Mouse (Mus musculus): ENCODE measurements at regions not wholly inside any gene's neighbourhood (a gene's known extent, or its start where the extent isn't known, plus 50 kb on each side); places are given as distances from the start of the nearest gene placed in this dataset.

- Histone ChIP-seq H3K27me3 (replicated peaks; ENCODE audit: control insufficient read depth, insufficient read depth, low read length) (no peaks in the 10 kb centered on the region), H3K4me3 (ENCODE audit: low read depth, low read length) (no peak overlapping the region), H3K4me1 (replicated peaks; ENCODE audit: control insufficient read depth, insufficient read depth, low read length) (no peaks in the 10 kb centered on the region), H3K36me3 (ENCODE audit: control insufficient read depth, insufficient read depth, low read length) (no peaks in the 10 kb centered on the region), H3K4me2 (ENCODE audit: low read length) (no peak overlapping the region), H3K9ac (ENCODE audit: low read length) (no peak overlapping the region), H3K27ac (ENCODE audit: low read depth) (no peak overlapping the region), H3K9me3 (ENCODE audit: control insufficient read depth, low read length) (peaks cover 5% of the 10 kb centered on the region; the same call in 1 of the 2 replicates)
- ATAC-seq (replicated peaks; ENCODE audit: low FRiP score, low TSS enrichment, low read depth), result no peak
- WGBS, result 78% methylated on average over 8 of the region's 8 CpGs
- DNase-seq (ENCODE audit: low spot score), result no peak
Measured at GRCm38 (mm10) chr9:61186541-61187420, 185.4 kb upstream of the Tle3 start.

- no peaks in the 10 kb centered on the region for H3K4me1 ChIP-seq (replicated peaks; ENCODE audit: control insufficient read depth, insufficient read depth, low read length)
- no peak overlapping the region for H3K9ac ChIP-seq (ENCODE audit: low read length)
- H3K27me3 ChIP-seq (replicated peaks; ENCODE audit: control insufficient read depth, insufficient read depth, low read length), result no peaks in the 10 kb centered on the region
- peaks cover 5% of the 10 kb centered on the region; the same call in 1 of the 2 replicates for H3K9me3 ChIP-seq (ENCODE audit: control insufficient read depth, low read length)
- WGBS, result 75% methylated on average over 3 of the region's 3 CpGs
- no peak for DNase-seq (ENCODE audit: low spot score)
- H3K36me3 ChIP-seq (ENCODE audit: control insufficient read depth, insufficient read depth, low read length), result no peaks in the 10 kb centered on the region
- H3K4me2 ChIP-seq (ENCODE audit: low read length), result no peak overlapping the region
- no peak overlapping the region for H3K27ac ChIP-seq (ENCODE audit: low read depth)
- no peak overlapping the region for H3K4me3 ChIP-seq (ENCODE audit: low read depth, low read length)
- ATAC-seq (replicated peaks; ENCODE audit: low FRiP score, low TSS enrichment, low read depth), result no peak
Measured at GRCm38 (mm10) chr9:61187713-61188399, 184.3 kb upstream of the Tle3 start.

- WGBS, result 88% methylated on average over 8 of the region's 8 CpGs
- H3K27me3 ChIP-seq (replicated peaks; ENCODE audit: control insufficient read depth, insufficient read depth, low read length), result no peaks in the 10 kb centered on the region
- DNase-seq (ENCODE audit: low spot score), result no peak
- H3K27ac ChIP-seq (ENCODE audit: low read depth), result no peak overlapping the region
- peaks cover 5% of the 10 kb centered on the region; the same call in 1 of the 2 replicates for H3K9me3 ChIP-seq (ENCODE audit: control insufficient read depth, low read length)
- H3K4me3 ChIP-seq (ENCODE audit: low read depth, low read length), result no peak overlapping the region
- no peaks in the 10 kb centered on the region for H3K36me3 ChIP-seq (ENCODE audit: control insufficient read depth, insufficient read depth, low read length)
- H3K4me1 ChIP-seq (replicated peaks; ENCODE audit: control insufficient read depth, insufficient read depth, low read length), result no peaks in the 10 kb centered on the region
- no peak overlapping the region for H3K4me2 ChIP-seq (ENCODE audit: low read length)
- H3K9ac ChIP-seq (ENCODE audit: low read length), result no peak overlapping the region
- no peak for ATAC-seq (replicated peaks; ENCODE audit: low FRiP score, low TSS enrichment, low read depth)
Measured at GRCm38 (mm10) chr9:61189295-61189694, 182.9 kb upstream of the Tle3 start.

- H3K27me3 ChIP-seq (replicated peaks; ENCODE audit: control insufficient read depth, insufficient read depth, low read length), result no peaks in the 10 kb centered on the region
- no peak overlapping the region for H3K4me3 ChIP-seq (ENCODE audit: low read depth, low read length)
- peaks cover 10% of the 10 kb centered on the region for H3K4me1 ChIP-seq (replicated peaks; ENCODE audit: control insufficient read depth, insufficient read depth, low read length)
- no peak for DNase-seq (ENCODE audit: low spot score)
- WGBS, result 67% methylated on average over 4 of the region's 4 CpGs
- H3K4me2 ChIP-seq (ENCODE audit: low read length), result no peak overlapping the region
- no peaks in the 10 kb centered on the region for H3K36me3 ChIP-seq (ENCODE audit: control insufficient read depth, insufficient read depth, low read length)
- ATAC-seq (replicated peaks; ENCODE audit: low FRiP score, low TSS enrichment, low read depth), result no peak
- no peak overlapping the region for H3K9ac ChIP-seq (ENCODE audit: low read length)
- H3K9me3 ChIP-seq (ENCODE audit: control insufficient read depth, low read length), result no peaks in the 10 kb centered on the region
- H3K27ac ChIP-seq (ENCODE audit: low read depth), result no peak overlapping the region
Measured at GRCm38 (mm10) chr9:61199077-61199753, 173.0 kb upstream of the Tle3 start.

- no peak for ATAC-seq (replicated peaks; ENCODE audit: low FRiP score, low TSS enrichment, low read depth)
- no peaks in the 10 kb centered on the region for H3K36me3 ChIP-seq (ENCODE audit: control insufficient read depth, insufficient read depth, low read length)
- WGBS, result 23% methylated on average over 8 of the region's 8 CpGs
Measured at GRCm38 (mm10) chr9:61199891-61200290, 172.3 kb upstream of the Tle3 start.

GRCm38 (mm10) chr9:61200295-61200955 is 171.7 kb upstream of the Tle3 start:
- Histone ChIP-seq H3K4me1 (replicated peaks; ENCODE audit: control insufficient read depth, insufficient read depth, low read length) (peaks cover 10% of the 10 kb centered on the region), H3K9me3 (ENCODE audit: control insufficient read depth, low read length) (no peaks in the 10 kb centered on the region), H3K4me2 (ENCODE audit: low read length) (no peak overlapping the region), H3K36me3 (ENCODE audit: control insufficient read depth, insufficient read depth, low read length) (no peaks in the 10 kb centered on the region), H3K27me3 (replicated peaks; ENCODE audit: control insufficient read depth, insufficient read depth, low read length) (no peaks in the 10 kb centered on the region), H3K9ac (ENCODE audit: low read length) (no peak overlapping the region), H3K4me3 (ENCODE audit: low read depth, low read length) (no peak overlapping the region), H3K27ac (ENCODE audit: low read depth) (no peak overlapping the region)
- no peak for ATAC-seq (replicated peaks; ENCODE audit: low FRiP score, low TSS enrichment, low read depth)
- 27% methylated on average over 5 of the region's 5 CpGs for WGBS
- DNase-seq (ENCODE audit: low spot score), result no peak

More at GRCm38 (mm10) chr9:61199891-61200290, 172.3 kb upstream of the Tle3 start:
- Histone ChIP-seq H3K4me2 (ENCODE audit: low read length) (no peak overlapping the region), H3K27ac (ENCODE audit: low read depth) (no peak overlapping the region), H3K27me3 (replicated peaks; ENCODE audit: control insufficient read depth, insufficient read depth, low read length) (no peaks in the 10 kb centered on the region), H3K9me3 (ENCODE audit: control insufficient read depth, low read length) (no peaks in the 10 kb centered on the region), H3K9ac (ENCODE audit: low read length) (no peak overlapping the region), H3K4me1 (replicated peaks; ENCODE audit: control insufficient read depth, insufficient read depth, low read length) (peaks cover 10% of the 10 kb centered on the region), H3K4me3 (ENCODE audit: low read depth, low read length) (no peak overlapping the region)
- no peak for DNase-seq (ENCODE audit: low spot score)

GRCm38 (mm10) chr9:61205049-61205448 is 167.1 kb upstream of the Tle3 start:
- no peak overlapping the region for H3K27ac ChIP-seq (ENCODE audit: low read depth)
- WGBS, result 76% methylated on average over 8 of the region's 8 CpGs
- H3K27me3 ChIP-seq (replicated peaks; ENCODE audit: control insufficient read depth, insufficient read depth, low read length), result no peaks in the 10 kb centered on the region
- H3K9me3 ChIP-seq (ENCODE audit: control insufficient read depth, low read length), result no peaks in the 10 kb centered on the region
- no peak overlapping the region for H3K4me2 ChIP-seq (ENCODE audit: low read length)
- H3K9ac ChIP-seq (ENCODE audit: low read length), result no peak overlapping the region
- ATAC-seq (replicated peaks; ENCODE audit: low FRiP score, low TSS enrichment, low read depth) (no peak), DNase-seq (ENCODE audit: low spot score) (no peak)
- no peaks in the 10 kb centered on the region for H3K36me3 ChIP-seq (ENCODE audit: control insufficient read depth, insufficient read depth, low read length)
- H3K4me1 ChIP-seq (replicated peaks; ENCODE audit: control insufficient read depth, insufficient read depth, low read length), result peaks cover 4% of the 10 kb centered on the region
- no peak overlapping the region for H3K4me3 ChIP-seq (ENCODE audit: low read depth, low read length)

- 76% methylated on average over 13 of the region's 13 CpGs for WGBS
- DNase-seq (ENCODE audit: low spot score) (no peak), ATAC-seq (replicated peaks; ENCODE audit: low FRiP score, low TSS enrichment, low read depth) (no peak)
- Histone ChIP-seq H3K4me2 (ENCODE audit: low read length) (no peak overlapping the region), H3K36me3 (ENCODE audit: control insufficient read depth, insufficient read depth, low read length) (no peaks in the 10 kb centered on the region), H3K4me3 (ENCODE audit: low read depth, low read length) (no peak overlapping the region), H3K27ac (ENCODE audit: low read depth) (no peak overlapping the region), H3K9ac (ENCODE audit: low read length) (no peak overlapping the region), H3K27me3 (replicated peaks; ENCODE audit: control insufficient read depth, insufficient read depth, low read length) (no peaks in the 10 kb centered on the region), H3K9me3 (ENCODE audit: control insufficient read depth, low read length) (no peaks in the 10 kb centered on the region), H3K4me1 (replicated peaks; ENCODE audit: control insufficient read depth, insufficient read depth, low read length) (no peaks in the 10 kb centered on the region)
Measured at GRCm38 (mm10) chr9:61206725-61207365, 165.3 kb upstream of the Tle3 start.
